Mouse (Mus musculus): ENCODE measurements around the gene Zfhx3. TPM values are rescaled to one million over a fixed set of nuclear protein-coding genes. Genes with fewer than 3 reads are reported as not detected.

Zfhx3 gene
- polyA plus RNA-seq, 1 experiment from 2014 or later: 3.3 TPM

DNA sequence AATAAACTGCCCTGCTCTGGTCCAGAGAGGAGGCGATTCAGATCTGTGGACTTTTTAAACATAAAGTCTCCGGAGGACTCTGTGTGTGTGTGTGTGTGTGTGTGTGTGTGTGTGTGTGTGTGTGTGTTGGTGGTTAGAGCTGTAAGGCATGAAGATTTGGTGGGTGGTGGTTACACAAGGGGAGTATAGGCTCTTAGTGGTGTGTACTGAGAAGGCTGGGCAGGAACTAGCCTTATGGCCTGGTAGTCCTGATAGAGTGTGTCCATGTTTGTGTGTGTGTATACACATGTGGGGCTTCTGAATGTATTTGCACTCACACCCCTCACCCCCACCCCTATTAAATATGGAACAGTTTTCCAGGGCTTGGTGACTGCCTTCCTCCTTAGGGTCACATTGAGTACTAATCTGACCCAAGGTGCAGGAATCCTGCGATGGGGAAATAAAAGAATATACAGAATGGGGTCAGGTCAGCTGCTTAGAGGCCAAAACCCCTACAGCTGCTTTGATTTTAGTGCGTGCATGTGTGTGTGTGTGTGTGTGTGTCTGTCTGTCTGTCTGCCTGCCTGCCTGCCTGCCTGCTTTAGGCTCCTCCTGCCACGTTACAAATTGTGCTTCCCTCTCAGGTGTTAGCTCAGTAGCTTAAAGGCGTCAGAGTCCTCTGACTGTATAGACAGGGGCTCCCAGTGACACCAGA is 764.6 kb downstream of the Zfhx3 start:
- Histone ChIP-seq H3K27ac (ENCODE audit: low read length) (no peak overlapping the region; the same call in 1 of the 2 replicates), H3K4me2 (ENCODE audit: low read depth, low read length) (no peak overlapping the region), H3K9me3 (replicated peaks; ENCODE audit: control insufficient read depth, low read length) (no peaks in the 10 kb centered on the region), H3K4me3 (ENCODE audit: low read length) (no peak overlapping the region), H3K36me3 (ENCODE audit: control insufficient read depth, insufficient read depth) (no peaks in the 10 kb centered on the region), H3K4me1 (ENCODE audit: control insufficient read depth, insufficient read depth, low read length) (peaks cover 42% of the 10 kb centered on the region), H3K27me3 (ENCODE audit: control insufficient read depth, insufficient read depth, low read length) (peaks cover 3% of the 10 kb centered on the region; the same call in 1 of the 2 replicates), H3K9ac (ENCODE audit: low read length) (no peak overlapping the region)
- 56% methylated on average over 6 of the region's 6 CpGs for WGBS
- no peak for ATAC-seq (replicated peaks; ENCODE audit: extremely low read depth, insufficient read depth, low FRiP score)

DNA sequence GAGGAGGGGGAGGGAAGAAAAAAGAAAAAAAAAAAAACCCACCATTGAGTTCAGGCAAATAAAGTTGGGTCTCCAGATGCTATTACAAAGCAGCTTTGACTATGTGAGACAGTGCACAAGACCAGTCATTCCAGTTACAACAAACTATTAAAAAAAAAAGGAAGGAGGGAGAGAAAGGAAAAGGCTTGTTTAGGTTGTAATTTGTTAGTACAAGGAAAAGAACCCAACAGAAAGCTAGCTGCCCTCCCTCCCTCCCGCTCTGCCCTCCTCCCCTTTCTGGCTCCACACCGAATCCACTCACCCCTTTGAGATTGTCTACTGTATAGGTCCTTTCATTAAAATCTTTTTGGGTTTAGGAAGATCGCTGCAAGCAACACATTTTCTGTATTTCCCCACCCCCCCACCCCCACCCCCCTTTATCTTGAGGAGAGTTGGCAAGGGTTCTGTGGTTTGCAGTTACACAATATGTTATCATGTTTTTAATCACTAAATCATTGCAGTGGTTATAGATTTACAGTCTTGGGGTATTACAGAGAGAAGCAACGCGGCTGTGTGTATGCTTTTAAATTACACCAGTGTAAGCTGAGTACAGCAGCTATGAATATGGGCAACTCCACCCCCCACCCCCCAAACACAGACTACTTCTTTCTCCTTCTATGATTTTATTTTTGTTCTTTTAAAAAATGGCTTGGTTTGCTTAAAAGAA is 765.3 kb downstream of the Zfhx3 start:
- Histone ChIP-seq H3K27ac (ENCODE audit: low read length) (no peak overlapping the region; the same call in 1 of the 2 replicates), H3K4me1 (ENCODE audit: control insufficient read depth, insufficient read depth, low read length) (peaks cover 49% of the 10 kb centered on the region)

DNA sequence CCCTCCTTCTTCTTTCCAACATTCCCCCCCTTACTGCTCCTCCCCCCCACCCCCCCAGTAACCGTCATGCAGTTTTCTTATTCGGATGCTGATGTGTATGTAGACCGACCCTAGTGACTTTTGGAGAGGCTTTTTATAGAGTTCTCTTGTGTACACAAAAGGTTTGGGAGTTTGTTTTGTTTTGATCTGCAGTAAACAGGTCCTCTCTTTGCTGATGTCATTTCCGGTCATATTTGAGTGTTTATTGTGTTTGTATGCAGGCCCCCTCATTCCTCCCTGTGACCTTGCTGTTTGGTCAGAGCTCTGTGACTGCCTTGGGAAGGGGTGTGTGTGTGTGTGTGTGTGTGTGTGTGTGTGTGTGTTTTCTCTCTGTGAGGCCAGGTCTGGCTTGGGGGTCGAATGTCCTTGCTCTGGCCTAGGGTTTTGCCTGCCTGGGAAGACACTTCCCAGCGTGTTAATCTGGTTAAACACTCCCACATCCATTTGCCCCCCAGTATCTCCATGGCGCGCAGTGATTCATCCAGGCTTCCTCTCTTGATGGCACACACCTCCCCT is 766.5 kb downstream of the Zfhx3 start:
- Histone ChIP-seq H3K36me3 (ENCODE audit: control insufficient read depth, insufficient read depth) (no peaks in the 10 kb centered on the region), H3K9ac (ENCODE audit: low read length) (no peak overlapping the region; the same call in 1 of the 2 replicates), H3K27ac (ENCODE audit: low read length) (no peak overlapping the region), H3K4me2 (ENCODE audit: low read depth, low read length) (no peak overlapping the region), H3K4me1 (ENCODE audit: control insufficient read depth, insufficient read depth, low read length) (peaks cover 57% of the 10 kb centered on the region), H3K27me3 (ENCODE audit: control insufficient read depth, insufficient read depth, low read length) (no peaks in the 10 kb centered on the region), H3K4me3 (ENCODE audit: low read length) (no peak overlapping the region), H3K9me3 (replicated peaks; ENCODE audit: control insufficient read depth, low read length) (no peaks in the 10 kb centered on the region)
- ATAC-seq (replicated peaks; ENCODE audit: extremely low read depth, insufficient read depth, low FRiP score): no peak
- 47% methylated on average over 8 of the region's 8 CpGs for WGBS

More for the DNA sequence above, 765.3 kb downstream of the Zfhx3 start:
- ATAC-seq (replicated peaks; ENCODE audit: extremely low read depth, insufficient read depth, low FRiP score): no peak
- Histone ChIP-seq H3K27me3 (ENCODE audit: control insufficient read depth, insufficient read depth, low read length) (no peaks in the 10 kb centered on the region), H3K4me2 (ENCODE audit: low read depth, low read length) (no peak overlapping the region), H3K36me3 (ENCODE audit: control insufficient read depth, insufficient read depth) (no peaks in the 10 kb centered on the region), H3K9ac (ENCODE audit: low read length) (no peak overlapping the region), H3K9me3 (replicated peaks; ENCODE audit: control insufficient read depth, low read length) (no peaks in the 10 kb centered on the region), H3K4me3 (ENCODE audit: low read length) (no peak overlapping the region)
- WGBS: 47% methylated on average over 5 of the region's 5 CpGs

DNA sequence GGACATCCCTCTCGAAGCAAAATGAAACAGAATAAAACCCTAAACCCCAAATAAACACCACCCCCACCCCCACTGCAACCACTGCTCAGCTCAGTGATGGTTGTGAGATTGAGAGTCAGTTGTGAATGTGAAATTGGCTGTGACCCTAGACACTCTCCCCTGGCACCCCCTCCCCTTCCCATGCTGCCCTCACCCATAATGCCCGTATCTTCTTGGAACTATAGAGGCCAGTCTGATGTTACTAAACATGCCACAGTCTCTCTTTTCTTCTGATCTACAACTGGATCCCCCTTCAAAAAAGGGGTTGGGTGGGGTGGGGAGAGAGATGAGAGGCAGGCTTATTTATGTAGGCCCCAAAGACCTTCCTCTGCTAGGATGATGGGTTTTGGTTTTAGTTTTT is 767.0 kb downstream of the Zfhx3 start:
- 64% methylated on average over 2 of the region's 2 CpGs for WGBS
- H3K9me3 ChIP-seq (replicated peaks; ENCODE audit: control insufficient read depth, low read length): no peaks in the 10 kb centered on the region
- H3K4me3 ChIP-seq (ENCODE audit: low read length): no peak overlapping the region
- peaks cover 61% of the 10 kb centered on the region for H3K4me1 ChIP-seq (ENCODE audit: control insufficient read depth, insufficient read depth, low read length)
- H3K27ac ChIP-seq (ENCODE audit: low read length): no peak overlapping the region
- ATAC-seq (replicated peaks; ENCODE audit: extremely low read depth, insufficient read depth, low FRiP score): no peak
- no peaks in the 10 kb centered on the region for H3K27me3 ChIP-seq (ENCODE audit: control insufficient read depth, insufficient read depth, low read length)
- H3K9ac ChIP-seq (ENCODE audit: low read length): no peak overlapping the region; the same call in 1 of the 2 replicates
- H3K36me3 ChIP-seq (ENCODE audit: control insufficient read depth, insufficient read depth): no peaks in the 10 kb centered on the region
- no peak overlapping the region for H3K4me2 ChIP-seq (ENCODE audit: low read depth, low read length)

DNA sequence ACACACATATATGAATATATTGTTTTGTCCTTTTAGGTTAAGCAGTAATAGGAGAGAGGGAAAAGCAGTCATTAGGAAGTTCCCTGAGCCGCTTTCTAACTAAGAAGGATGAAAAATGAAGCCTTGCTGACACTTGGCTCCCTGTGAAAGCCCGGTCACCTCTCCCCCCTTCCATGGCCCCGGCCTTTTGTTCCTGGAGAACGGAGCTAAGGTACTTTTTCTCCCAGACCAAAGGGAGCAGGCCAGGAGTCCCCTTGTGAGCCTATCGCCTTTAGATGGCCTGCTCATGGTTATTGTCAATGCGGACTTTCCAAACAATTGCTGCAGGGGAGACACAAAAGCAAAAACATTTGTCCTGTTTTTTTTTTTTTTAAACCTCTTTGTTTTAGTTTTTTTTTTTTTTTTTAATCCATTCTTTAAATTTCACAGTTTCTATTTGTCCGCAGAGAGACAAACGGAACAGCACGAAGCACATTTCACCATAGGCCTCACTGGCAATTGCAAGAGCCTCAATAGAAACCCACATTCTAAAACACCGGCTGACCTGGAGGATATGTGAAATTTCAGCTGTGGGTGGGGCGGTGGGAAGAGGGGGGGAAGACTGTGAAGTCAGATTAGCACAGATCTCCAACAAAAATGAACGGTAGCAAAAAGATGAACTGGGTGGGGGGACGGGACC is 767.6 kb downstream of the Zfhx3 start:
- Histone ChIP-seq H3K4me2 (ENCODE audit: low read depth, low read length) (peak overlapping the region; percentile 16; the same call in 1 of the 2 replicates), H3K9ac (ENCODE audit: low read length) (peak overlapping the region; percentile 55; the same call in 1 of the 2 replicates), H3K4me3 (ENCODE audit: low read length) (no peak overlapping the region), H3K4me1 (ENCODE audit: control insufficient read depth, insufficient read depth, low read length) (peaks cover 61% of the 10 kb centered on the region), H3K27ac (ENCODE audit: low read length) (peak overlapping the region; percentile 57), H3K36me3 (ENCODE audit: control insufficient read depth, insufficient read depth) (no peaks in the 10 kb centered on the region), H3K27me3 (ENCODE audit: control insufficient read depth, insufficient read depth, low read length) (no peaks in the 10 kb centered on the region), H3K9me3 (replicated peaks; ENCODE audit: control insufficient read depth, low read length) (no peaks in the 10 kb centered on the region)
- WGBS: 42% methylated on average over 13 of the region's 13 CpGs
- no peak for ATAC-seq (replicated peaks; ENCODE audit: extremely low read depth, insufficient read depth, low FRiP score)

DNA sequence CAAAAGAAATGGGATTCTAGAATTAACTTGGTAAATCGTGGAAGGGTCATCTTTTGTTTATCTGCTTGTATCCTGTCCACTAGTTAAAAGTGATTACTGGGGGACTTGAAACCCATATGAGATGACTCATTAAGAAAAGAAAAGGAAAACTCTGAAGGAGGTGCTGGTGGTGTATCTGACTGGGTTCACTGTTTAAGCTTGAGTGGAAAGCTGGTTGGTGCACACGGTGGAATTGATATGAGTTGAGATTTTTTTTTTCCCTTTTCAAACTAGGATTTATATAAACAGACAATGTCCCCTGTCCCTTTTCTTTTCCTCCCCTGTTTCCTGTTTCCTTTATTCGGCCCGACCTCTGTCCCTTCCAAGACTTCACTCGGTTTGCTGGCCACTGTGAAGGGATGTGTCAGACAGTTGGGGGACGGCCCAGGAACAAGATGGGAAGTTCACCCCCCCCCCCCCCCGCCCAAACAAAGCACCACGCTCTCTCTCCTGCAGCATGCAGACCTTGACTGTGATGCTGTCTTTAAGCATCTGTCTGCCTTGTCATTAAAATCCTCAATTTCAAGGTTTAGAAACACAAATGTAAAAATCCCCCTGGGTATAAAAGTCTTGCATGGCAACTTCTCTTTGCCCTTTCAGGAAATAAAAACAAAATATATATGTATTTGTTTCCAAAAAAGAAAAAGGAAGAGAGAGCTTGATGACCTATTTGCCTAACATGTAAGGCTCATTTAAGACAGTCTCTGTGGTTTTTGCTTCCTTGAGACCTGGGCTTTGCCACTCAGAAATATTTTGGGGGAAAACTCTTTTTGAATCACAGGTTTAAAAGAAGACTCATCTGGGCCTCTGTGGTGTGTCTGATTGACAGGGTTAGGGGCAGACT is 768.4 kb downstream of the Zfhx3 start:
- H3K4me3 ChIP-seq (ENCODE audit: low read length): no peak overlapping the region
- peaks cover 64% of the 10 kb centered on the region for H3K4me1 ChIP-seq (ENCODE audit: control insufficient read depth, insufficient read depth, low read length)
- H3K4me2 ChIP-seq (ENCODE audit: low read depth, low read length): peak overlapping the region; percentile 16; the same call in 1 of the 2 replicates
- no peaks in the 10 kb centered on the region for H3K9me3 ChIP-seq (replicated peaks; ENCODE audit: control insufficient read depth, low read length)
- H3K36me3 ChIP-seq (ENCODE audit: control insufficient read depth, insufficient read depth): no peaks in the 10 kb centered on the region
- peak overlapping the region; percentile 57 for H3K27ac ChIP-seq (ENCODE audit: low read length)
- no peak for ATAC-seq (replicated peaks; ENCODE audit: extremely low read depth, insufficient read depth, low FRiP score)
- 0 out of 2 replicates have a peak overlapping the region, but pooled peaks have one; percentile 45 for H3K9ac ChIP-seq (ENCODE audit: low read length)
- 29% methylated on average over 8 of the region's 8 CpGs for WGBS
- no peaks in the 10 kb centered on the region for H3K27me3 ChIP-seq (ENCODE audit: control insufficient read depth, insufficient read depth, low read length)

DNA sequence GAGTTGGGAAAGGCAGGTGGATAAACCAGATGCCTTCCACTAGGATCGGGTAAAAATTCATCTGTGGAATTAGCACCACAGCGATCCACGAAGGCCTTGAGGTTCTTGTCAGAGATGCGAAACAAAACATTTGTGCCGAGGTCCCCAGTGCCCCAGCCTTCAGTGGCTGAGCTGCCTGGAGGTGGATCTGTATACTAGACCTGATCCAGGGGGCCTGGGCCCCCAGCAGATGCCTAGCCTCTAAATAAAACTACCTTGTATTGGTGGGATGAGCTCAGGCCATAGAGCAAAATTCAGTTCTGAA is 769.0 kb downstream of the Zfhx3 start:
- WGBS: 55% methylated on average over 5 of the region's 5 CpGs
- peaks cover 64% of the 10 kb centered on the region for H3K4me1 ChIP-seq (ENCODE audit: control insufficient read depth, insufficient read depth, low read length)
- no peak for ATAC-seq (replicated peaks; ENCODE audit: extremely low read depth, insufficient read depth, low FRiP score)
- no peaks in the 10 kb centered on the region for H3K27me3 ChIP-seq (ENCODE audit: control insufficient read depth, insufficient read depth, low read length)
- H3K4me3 ChIP-seq (ENCODE audit: low read length): no peak overlapping the region
- no peaks in the 10 kb centered on the region for H3K9me3 ChIP-seq (replicated peaks; ENCODE audit: control insufficient read depth, low read length)
- no peak overlapping the region for H3K4me2 ChIP-seq (ENCODE audit: low read depth, low read length)
- H3K9ac ChIP-seq (ENCODE audit: low read length): peak overlapping the region; percentile 45
- H3K36me3 ChIP-seq (ENCODE audit: control insufficient read depth, insufficient read depth): no peaks in the 10 kb centered on the region
- H3K27ac ChIP-seq (ENCODE audit: low read length): no peak overlapping the region; the same call in 1 of the 2 replicates

DNA sequence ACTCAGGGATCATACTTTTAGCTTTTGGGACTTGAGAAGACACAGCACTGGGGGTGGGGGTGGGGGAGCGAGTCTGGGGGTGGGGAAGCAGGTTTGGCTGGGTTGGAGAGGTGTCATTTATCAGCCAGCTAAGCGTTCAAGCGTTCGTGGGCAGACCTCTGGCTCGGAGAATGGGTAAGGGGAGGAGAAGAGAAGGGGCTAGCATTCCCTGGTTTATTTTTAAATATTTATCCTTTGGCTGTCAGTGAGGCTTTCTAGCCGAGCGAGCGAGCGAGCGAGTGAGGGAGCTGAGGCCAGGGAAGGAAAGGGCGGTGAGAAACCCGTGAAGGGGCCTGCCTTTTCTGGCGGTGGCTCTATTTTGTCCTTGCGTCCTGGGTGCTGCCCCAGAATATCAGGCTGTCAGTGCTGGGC is 769.6 kb downstream of the Zfhx3 start:
- peak overlapping the region; percentile 74 for H3K27ac ChIP-seq (ENCODE audit: low read length)
- H3K4me1 ChIP-seq (ENCODE audit: control insufficient read depth, insufficient read depth, low read length): peaks cover 66% of the 10 kb centered on the region
- no peaks in the 10 kb centered on the region for H3K9me3 ChIP-seq (replicated peaks; ENCODE audit: control insufficient read depth, low read length)
- 21% methylated on average over 14 of the region's 14 CpGs for WGBS
- H3K4me3 ChIP-seq (ENCODE audit: low read length): peak overlapping the region; percentile 26
- H3K27me3 ChIP-seq (ENCODE audit: control insufficient read depth, insufficient read depth, low read length): no peaks in the 10 kb centered on the region
- H3K9ac ChIP-seq (ENCODE audit: low read length): peak overlapping the region; percentile 70
- ATAC-seq (replicated peaks; ENCODE audit: extremely low read depth, insufficient read depth, low FRiP score): no peak
- no peaks in the 10 kb centered on the region for H3K36me3 ChIP-seq (ENCODE audit: control insufficient read depth, insufficient read depth)
- H3K4me2 ChIP-seq (ENCODE audit: low read depth, low read length): peak overlapping the region; percentile 59

Measured in heart, embryonic 16.5 days (tissue).